Mouse (Mus musculus) MEL (cell line): ENCODE measurements around the gene Dll3. TPM values are rescaled to one million over a fixed set of nuclear protein-coding genes. Genes with fewer than 3 reads are reported as not detected.

ENCODE experiments used
- DNase-seq: peaks from one replicate; pipeline ENCODE4 v3.0.0; 2011; ENCODE audit warnings: low read depth, low spot score
- H3K27ac ChIP-seq: 2 replicates; pipeline ENCODE4 v1.5.1; 2012; ENCODE audit warnings: low read depth, mild to moderate bottlenecking, control low read depth, low read length, moderate library complexity; ENCODE audit not compliant: control insufficient read depth
- H3K27me3 ChIP-seq, 2 experiments: fragments of 150-350 bp in 1 of 2; sonication (generic) in 1 of 2; 2 replicates each; pipeline ENCODE4 v1.6.1; 2012; ENCODE audit warnings: low read length in 2 of 2, mild to moderate bottlenecking in 2 of 2, improper control_type of control experiment in 1 of 2, moderate library complexity in 1 of 2; ENCODE audit not compliant: insufficient read depth in 2 of 2, control insufficient read depth in 1 of 2
- H3K36me3 ChIP-seq, 2 experiments: 2 replicates each; pipeline ENCODE4 v1.6.1; 2012 to 2014; ENCODE audit warnings: low read length in 2 of 2, improper control_type of control experiment in 1 of 2, inconsistent platforms in 1 of 2, mild to moderate bottlenecking in 1 of 2; ENCODE audit not compliant: insufficient read depth in 2 of 2, control insufficient read depth in 1 of 2
- H3K4me1 ChIP-seq, 2 experiments: fragments of 150-350 bp in 1 of 2; sonication (generic) in 1 of 2; 2 replicates each; pipeline ENCODE4 v1.6.1; 2012; ENCODE audit warnings: low read length in 2 of 2, improper control_type of control experiment in 1 of 2, mild to moderate bottlenecking in 1 of 2; ENCODE audit not compliant: insufficient read depth in 2 of 2, control insufficient read depth in 1 of 2
- H3K4me3 ChIP-seq, 2 experiments: fragments of 150-350 bp in 1 of 2; sonication (generic) in 1 of 2; 2 replicates each; pipeline ENCODE4 v1.5.1; 2012; ENCODE audit warnings: low read depth in 2 of 2, low read length in 2 of 2, mild to moderate bottlenecking in 2 of 2, moderate library complexity in 2 of 2, control low read depth in 1 of 2, improper control_type of control experiment in 1 of 2; ENCODE audit not compliant: control insufficient read depth in 1 of 2, insufficient read depth in 1 of 2
- H3K79me2 ChIP-seq: 2 replicates; pipeline ENCODE4 v1.6.1; 2012; ENCODE audit warnings: mild to moderate bottlenecking, low read length, moderate library complexity; ENCODE audit not compliant: control insufficient read depth, poor library complexity, insufficient read depth
- H3K9ac ChIP-seq: 2 replicates; pipeline ENCODE4 v1.6.1; 2012; ENCODE audit warnings: low read depth, mild to moderate bottlenecking, control low read depth, low read length, moderate library complexity; ENCODE audit not compliant: control insufficient read depth, poor library complexity, severe bottlenecking
- H3K9me3 ChIP-seq: fragments of 150-350 bp; sonication (generic); replicated peaks from 2 replicates; pipeline ENCODE4 v1.6.1; 2012; ENCODE audit warnings: mild to moderate bottlenecking, low read length, improper control_type of control experiment, moderate library complexity; ENCODE audit not compliant: insufficient read depth
- BHLHE40 ChIP-seq: IDR thresholded peaks from 2 replicates; pipeline ENCODE4 v1.6.1; 2012; ENCODE audit warnings: low read depth, mild to moderate bottlenecking, inconsistent platforms, low read length, improper control_type of control experiment, borderline replicate concordance
- CTCF ChIP-seq, 3 experiments: IDR thresholded peaks in 2 of 3; conservative IDR thresholded peaks in 1 of 3; 2 replicates each; pipeline ENCODE4 v1.5.1; 2011 to 2012; ENCODE audit warnings: low read length in 3 of 3, low read depth in 2 of 3, mild to moderate bottlenecking in 2 of 3, improper control_type of control experiment in 1 of 3, inconsistent platforms in 1 of 3, mixed read lengths in 1 of 3, moderate library complexity in 1 of 3; ENCODE audit not compliant: control insufficient read depth in 1 of 3, insufficient read depth in 1 of 3, poor library complexity in 1 of 3, severe bottlenecking in 1 of 3
- ELF1 ChIP-seq: IDR thresholded peaks from 2 replicates; pipeline ENCODE4 v1.6.1; 2014; ENCODE audit warnings: low read depth, mild to moderate bottlenecking, inconsistent platforms, low read length, improper control_type of control experiment, moderate library complexity
- EP300 ChIP-seq, 2 experiments: IDR thresholded peaks; 2 replicates each; pipeline ENCODE4 v1.6.1; 2011; ENCODE audit warnings: improper control_type of control experiment in 2 of 2, low read length in 2 of 2, low read depth in 1 of 2, mild to moderate bottlenecking in 1 of 2
- ETS1 ChIP-seq: IDR thresholded peaks from 2 replicates; pipeline ENCODE4 v1.6.1; 2012; ENCODE audit warnings: low read depth, mild to moderate bottlenecking, inconsistent platforms, low read length, improper control_type of control experiment, moderate library complexity
- GABPA ChIP-seq: IDR thresholded peaks from 2 replicates; pipeline ENCODE4 v1.6.1; 2012; ENCODE audit warnings: low read depth, mild to moderate bottlenecking, inconsistent platforms, low read length, improper control_type of control experiment, moderate library complexity
- HCFC1 ChIP-seq: IDR thresholded peaks from 2 replicates; pipeline ENCODE4 v1.6.1; 2012; ENCODE audit warnings: low read depth, mild to moderate bottlenecking, inconsistent platforms, low read length, improper control_type of control experiment, moderate library complexity
- JUND ChIP-seq: IDR thresholded peaks from 2 replicates; pipeline ENCODE4 v1.6.1; 2011; ENCODE audit warnings: low read depth, mild to moderate bottlenecking, improper control_type of control experiment, low read length
- KAT2A ChIP-seq: conservative IDR thresholded peaks from 2 replicates; pipeline ENCODE4 v1.6.1; 2012; ENCODE audit warnings: low read depth, low read length, improper control_type of control experiment, inconsistent platforms
- MAFK ChIP-seq: IDR thresholded peaks from 2 replicates; pipeline ENCODE4 v1.6.1; 2011; ENCODE audit warnings: low read depth, mild to moderate bottlenecking, low read length, improper control_type of control experiment, borderline replicate concordance
- MAX ChIP-seq: IDR thresholded peaks from 2 replicates; pipeline ENCODE4 v1.6.1; 2011; ENCODE audit warnings: low read length, improper control_type of control experiment
- MAZ ChIP-seq: IDR thresholded peaks from 2 replicates; pipeline ENCODE4 v1.6.1; 2012; ENCODE audit warnings: low read depth, mild to moderate bottlenecking, inconsistent platforms, low read length, improper control_type of control experiment
- MEF2A ChIP-seq: IDR thresholded peaks from 2 replicates; pipeline ENCODE4 v1.6.1; 2014; ENCODE audit warnings: low read depth, mild to moderate bottlenecking, inconsistent platforms, low read length, improper control_type of control experiment; ENCODE audit not compliant: poor library complexity, insufficient replicate concordance, severe bottlenecking; ENCODE audit errors: extremely low read depth
- MYB ChIP-seq: IDR thresholded peaks from 2 replicates; pipeline ENCODE4 v1.6.1; 2011; ENCODE audit warnings: mild to moderate bottlenecking, low read depth, low read length, improper control_type of control experiment
- NELFE ChIP-seq: IDR thresholded peaks from 2 replicates; pipeline ENCODE4 v1.6.1; 2011; ENCODE audit warnings: low read depth, low read length, improper control_type of control experiment
- NRF1 ChIP-seq: IDR thresholded peaks from 2 replicates; pipeline ENCODE4 v1.6.1; 2014; ENCODE audit warnings: low read depth, mild to moderate bottlenecking, inconsistent platforms, low read length, improper control_type of control experiment, moderate library complexity; ENCODE audit not compliant: poor library complexity, insufficient read depth, severe bottlenecking
- POLR2A ChIP-seq, 2 experiments: IDR thresholded peaks; 2 replicates each; pipeline ENCODE4 v1.6.1; 2011 to 2012; ENCODE audit warnings: low read length in 2 of 2, mild to moderate bottlenecking in 2 of 2, control low read depth in 1 of 2, improper control_type of control experiment in 1 of 2, low read depth in 1 of 2, moderate library complexity in 1 of 2; ENCODE audit not compliant: control insufficient read depth in 1 of 2, insufficient read depth in 1 of 2, poor library complexity in 1 of 2
- POLR2AphosphoS5 ChIP-seq: IDR thresholded peaks from 2 replicates; pipeline ENCODE4 v1.6.1; 2012; ENCODE audit warnings: low read depth, borderline replicate concordance, mild to moderate bottlenecking, inconsistent platforms, low read length, moderate library complexity, mixed read lengths
- RAD21 ChIP-seq: IDR thresholded peaks from 2 replicates; pipeline ENCODE4 v1.6.1; 2011; ENCODE audit warnings: mild to moderate bottlenecking, low read depth, low read length, improper control_type of control experiment
- RCOR1 ChIP-seq: IDR thresholded peaks from 2 replicates; pipeline ENCODE4 v1.6.1; 2012; ENCODE audit warnings: low read depth, mild to moderate bottlenecking, inconsistent platforms, low read length, improper control_type of control experiment
- SIN3A ChIP-seq: IDR thresholded peaks from 2 replicates; pipeline ENCODE4 v1.6.1; 2012; ENCODE audit warnings: low read length, improper control_type of control experiment, inconsistent platforms
- TAL1 ChIP-seq: IDR thresholded peaks from 2 replicates; pipeline ENCODE4 v1.6.1; 2012; ENCODE audit warnings: mild to moderate bottlenecking, inconsistent platforms, low read length, moderate library complexity, mixed read lengths
- TBP ChIP-seq: IDR thresholded peaks from 2 replicates; pipeline ENCODE4 v1.8.0; 2011; ENCODE audit warnings: low read depth, low read length, improper control_type of control experiment
- TCF12 ChIP-seq: IDR thresholded peaks from 2 replicates; pipeline ENCODE4 v1.6.1; 2014; ENCODE audit warnings: low read depth, mild to moderate bottlenecking, inconsistent platforms, low read length, improper control_type of control experiment, moderate library complexity
- UBTF ChIP-seq: IDR thresholded peaks from 2 replicates; pipeline ENCODE4 v1.6.1; 2012; ENCODE audit warnings: low read depth, mild to moderate bottlenecking, inconsistent platforms, low read length, improper control_type of control experiment, moderate library complexity, borderline replicate concordance; ENCODE audit not compliant: insufficient read depth
- USF1 ChIP-seq: IDR thresholded peaks from 2 replicates; pipeline ENCODE4 v1.6.1; 2014; ENCODE audit warnings: low read depth, mild to moderate bottlenecking, inconsistent platforms, low read length, improper control_type of control experiment, moderate library complexity
- USF2 ChIP-seq, 2 experiments: IDR thresholded peaks; 2 replicates each; pipeline ENCODE4 v1.6.1; 2011 to 2012; ENCODE audit warnings: improper control_type of control experiment in 2 of 2, low read length in 2 of 2, borderline replicate concordance in 1 of 2, inconsistent platforms in 1 of 2, low read depth in 1 of 2, mild to moderate bottlenecking in 1 of 2; ENCODE audit not compliant: insufficient read depth in 1 of 2
- ZC3H11A ChIP-seq: IDR thresholded peaks from 2 replicates; pipeline ENCODE4 v1.6.1; 2012; ENCODE audit warnings: low read depth, mild to moderate bottlenecking, inconsistent platforms, low read length, improper control_type of control experiment
- ZNF384 ChIP-seq: IDR thresholded peaks from 2 replicates; pipeline ENCODE4 v1.6.1; 2012; ENCODE audit warnings: low read depth, mild to moderate bottlenecking, inconsistent platforms, low read length, improper control_type of control experiment
- polyA plus RNA-seq, 2 experiments: library from polyadenylated mRNA; stranded (reverse) in 1 of 2; unstranded in 1 of 2; fragments of >175 nt in 1 of 2; fragments of >200 nt in 1 of 2; gene quantifications; 2 replicates each; pipeline versions ENCODE4 v1.2.1 to v1.2.4; 2012; ENCODE audit warnings: low replicate concordance in 2 of 2, low read depth in 1 of 2; ENCODE audit not compliant: insufficient read length in 2 of 2, insufficient read depth in 1 of 2, missing spikeins in 1 of 2
- total RNA-seq: library from RNA; depleted of rRNA; stranded (reverse); fragments of 300-350 nt; gene quantifications from 2 replicates; pipeline ENCODE4 v1.2.3, GENCODE M21; 2012

Gene Dll3
- total and polyA plus RNA-seq, 3 experiments, result 0.15 to 0.57 TPM; not detected in 1

DNA sequence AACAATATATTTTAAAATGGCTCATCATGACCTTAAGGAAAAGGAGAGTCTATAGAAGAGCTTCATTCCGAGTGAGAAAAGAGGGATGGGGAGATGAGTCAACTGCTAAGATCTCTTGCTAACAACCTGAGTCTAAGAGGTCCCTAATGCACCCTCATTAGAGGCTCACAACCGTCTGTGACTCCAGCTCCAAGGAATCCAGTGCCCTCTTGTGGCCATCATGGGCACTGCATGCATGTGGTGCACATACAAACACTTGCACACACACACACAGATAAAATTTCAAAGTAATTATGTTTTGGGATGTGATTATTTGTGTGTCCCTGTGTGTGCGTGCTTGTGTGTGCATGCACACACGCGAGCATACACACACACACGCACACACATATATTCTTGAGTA is 46.6 kb downstream of the Dll3 start:
- Histone ChIP-seq H3K79me2 (no peaks in the 10 kb centered on the region), H3K27me3 (no peaks in the 10 kb centered on the region), H3K27ac (peak overlapping the region; percentile 96), H3K9ac (no peak overlapping the region), H3K4me3 (no peak overlapping the region), H3K9me3 (no peaks in the 10 kb centered on the region), H3K36me3 (peaks cover 0 to 5% of the 10 kb centered on the region in 2 experiments; a peak in 2 of 4 replicates), H3K4me1 (peaks cover 0 to 12% of the 10 kb centered on the region in 2 experiments; a peak in 1 of 4 replicates)
- DNase-seq, result peak; percentile 61
- TF ChIP-seq KAT2A (no peak), ZNF384 (no peak), POLR2A (IDR thresholded peaks at IDR 0.05; ENCODE audit: control insufficient read depth in 1 of 2, insufficient read depth in 1 of 2, low read depth in 1 of 2, low read length in 2 of 2, poor library complexity in 1 of 2) (no peak), NELFE (no peak), MAZ (no peak), EP300 (IDR thresholded peaks at IDR 0.05; ENCODE audit: low read depth in 1 of 2, low read length in 2 of 2) (no peak), MYB (no peak), USF2 (IDR thresholded peaks at IDR 0.05; ENCODE audit: borderline replicate concordance in 1 of 2, insufficient read depth in 1 of 2, low read depth in 1 of 2, low read length in 2 of 2) (no peak), POLR2AphosphoS5 (no peak), CTCF (IDR thresholded peaks at IDR 0.05 in 2 of 3, conservative IDR thresholded peaks at IDR 0.05 in 1 of 3; ENCODE audit: control insufficient read depth in 1 of 3, insufficient read depth in 1 of 3, low read depth in 2 of 3, low read length in 3 of 3, poor library complexity in 1 of 3, severe bottlenecking in 1 of 3) (peak; percentile 62 to 73 (median 65)), HCFC1 (no peak), RCOR1 (no peak), TCF12 (no peak), TBP (no peak), TAL1 (no peak), RAD21 (peak; percentile 32), NRF1 (no peak)

DNA sequence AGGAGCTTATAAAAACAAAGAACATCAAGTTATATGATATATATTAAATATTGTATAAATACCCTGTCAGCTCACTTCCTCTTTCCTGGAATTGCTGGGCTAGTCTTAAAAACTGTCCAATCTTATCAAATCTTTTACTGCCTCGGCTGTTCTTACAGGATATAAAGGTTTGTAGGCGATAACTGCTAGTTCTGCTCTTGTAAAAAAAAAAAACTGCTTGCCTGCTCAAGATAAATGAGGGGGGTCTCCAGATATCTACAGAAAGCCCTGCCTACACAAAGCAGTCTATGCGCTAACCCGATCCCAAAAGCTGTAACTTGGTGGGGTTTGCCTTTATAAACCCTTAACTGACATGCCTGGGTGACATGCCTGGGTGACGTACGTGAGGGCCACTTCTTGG is 47.4 kb downstream of the Dll3 start:
- peak; percentile 85 for DNase-seq
- H3K79me2 ChIP-seq, result no peaks in the 10 kb centered on the region
- no peak overlapping the region for H3K9ac ChIP-seq
- H3K9me3 ChIP-seq, result no peaks in the 10 kb centered on the region
- H3K27ac ChIP-seq, result peak overlapping the region; percentile 96
- peaks cover 0 to 5% of the 10 kb centered on the region in 2 experiments; a peak in 2 of 4 replicates for H3K36me3 ChIP-seq
- H3K4me3 ChIP-seq, result no peak overlapping the region
- H3K4me1 ChIP-seq, result peaks cover 0 to 12% of the 10 kb centered on the region in 2 experiments; a peak in 1 of 4 replicates
- no peaks in the 10 kb centered on the region for H3K27me3 ChIP-seq
- TF ChIP-seq ETS1, result peak; percentile 96
- TF ChIP-seq JUND, result no peak
- TF ChIP-seq GABPA, result no peak
- TF ChIP-seq MAX, result no peak
- no peak for TF ChIP-seq MEF2A
- no peak for TF ChIP-seq RAD21
- TF ChIP-seq ZC3H11A, result no peak
- TF ChIP-seq MAFK, result no peak; the same call in 1 of the 2 replicates
- TF ChIP-seq RCOR1, result peak; percentile 99
- no peak for TF ChIP-seq MAZ
- TF ChIP-seq KAT2A, result no peak
- TF ChIP-seq SIN3A, result peak; percentile 91
- 0 out of 2 replicates have a peak, but pooled peaks have one; percentile 29 for TF ChIP-seq BHLHE40
- TF ChIP-seq USF1, result no peak
- no peak for TF ChIP-seq NRF1
- TF ChIP-seq ELF1, result no peak
- peak; percentile 70; the same call in 1 of the 2 replicates for TF ChIP-seq MYB
- no peak for TF ChIP-seq USF2 (IDR thresholded peaks at IDR 0.05; ENCODE audit: borderline replicate concordance in 1 of 2, insufficient read depth in 1 of 2, low read depth in 1 of 2, low read length in 2 of 2)
- no peak for TF ChIP-seq UBTF
- TF ChIP-seq TCF12, result peak; percentile 100
